Mouse (Mus musculus): Measurements from ENCODE around the gene Atrn. TPM values are rescaled to one million over a fixed set of nuclear protein-coding genes. Genes with fewer than 3 reads are reported as not detected.

The Atrn gene
- total and polyA plus RNA-seq, 3 experiments = 4.0 to 5.8 (median 4.5) TPM

DNA sequence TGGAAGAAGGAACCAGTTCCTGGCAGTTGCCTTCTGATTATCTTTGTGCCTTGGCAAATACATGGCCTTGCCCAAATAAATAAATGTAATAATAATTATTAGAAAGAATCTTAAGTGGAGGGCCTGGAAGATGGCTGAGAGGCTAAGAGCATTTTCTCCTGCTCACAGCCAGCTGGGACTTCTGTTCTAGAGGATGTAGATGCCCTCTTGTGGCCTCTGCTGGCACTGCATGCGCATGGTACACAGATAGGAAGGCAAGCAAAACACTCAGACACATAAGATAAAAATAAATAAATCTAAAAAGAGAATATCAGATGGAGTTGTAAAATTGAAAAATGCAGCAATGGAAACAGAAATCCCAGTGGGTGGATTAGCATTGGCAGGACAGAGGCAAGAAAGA is 44.3 kb downstream of the Atrn start:
- no peak overlapping the region for H3K4me2 ChIP-seq (ENCODE audit: insufficient read depth, low read depth, poor library complexity, severe bottlenecking)
- in situ Hi-C loops (cut with MboI; ENCODE audit: low pct_ligation_motif_present, low pct_unique_long_range_greater_than_20kb, low sequenced_read_pairs) (no loop called here), dilution Hi-C loops (cut with MboI; ENCODE audit: extremely low pct_ligation_motif_present, extremely low pct_unique_long_range_greater_than_20kb, low sequenced_read_pairs) (no loop called here)
- no peaks in the 10 kb centered on the region for H3K27me3 ChIP-seq (replicated peaks)
- peaks cover 0 to 5% of the 10 kb centered on the region in 2 experiments; a peak in 1 of 4 replicates for H3K4me1 ChIP-seq (ENCODE audit: control insufficient read depth in 1 of 2, insufficient read depth in 2 of 2)
- H3K79me2 ChIP-seq (replicated peaks; ENCODE audit: control insufficient read depth, extremely low read depth, insufficient read depth, poor library complexity, severe bottlenecking) = no peaks in the 10 kb centered on the region
- H3K27ac ChIP-seq (ENCODE audit: insufficient read depth, low read depth) = no peak overlapping the region
- H3K4me3 ChIP-seq (replicated peaks in 1 of 3; ENCODE audit: low read depth in 2 of 3, low read length in 2 of 3, poor library complexity in 1 of 3) = no peak overlapping the region
- H3K36me3 ChIP-seq (replicated peaks in 1 of 2; ENCODE audit: control insufficient read depth in 1 of 2, insufficient read depth in 1 of 2, low read length in 1 of 2) = peaks cover 0 to 25% of the 10 kb centered on the region in 2 experiments
- H3K9ac ChIP-seq (ENCODE audit: insufficient read depth, low read depth) = no peak overlapping the region
- no peaks in the 10 kb centered on the region for H3K9me3 ChIP-seq (replicated peaks; ENCODE audit: low read length)
- peak; percentile 75 for DNase-seq (ENCODE audit: extremely low read depth)
- TF ChIP-seq GABPA (IDR thresholded peaks at IDR 0.05; ENCODE audit: insufficient replicate concordance, low read depth, low read length) (no peak), MAX (IDR thresholded peaks at IDR 0.05; ENCODE audit: low read length) (peak; percentile 32; the same call in 1 of the 2 replicates), CHD2 (IDR thresholded peaks at IDR 0.05; ENCODE audit: low read length) (no peak), MEF2A (IDR thresholded peaks at IDR 0.05; ENCODE audit: borderline replicate concordance, low read depth, low read length) (no peak), ZKSCAN1 (IDR thresholded peaks at IDR 0.05; ENCODE audit: borderline replicate concordance, low read depth, low read length) (no peak), MAZ (IDR thresholded peaks at IDR 0.05; ENCODE audit: low read depth, low read length) (no peak), E2F4 (IDR thresholded peaks at IDR 0.05; ENCODE audit: insufficient replicate concordance, low read depth, low read length) (no peak), RAD21 (IDR thresholded peaks at IDR 0.05; ENCODE audit: low read depth, low read length) (peak; percentile 80), ZNF384 (IDR thresholded peaks at IDR 0.05; ENCODE audit: low read depth, low read length) (no peak), IRF4 (IDR thresholded peaks at IDR 0.05; ENCODE audit: low read depth, low read length) (peak; percentile 33; the same call in 1 of the 2 replicates), ELF1 (IDR thresholded peaks at IDR 0.05; ENCODE audit: low read depth, low read length) (no peak), JUN (IDR thresholded peaks at IDR 0.05; ENCODE audit: insufficient read depth, low read depth, low read length) (no peak), HCFC1 (IDR thresholded peaks at IDR 0.05; ENCODE audit: low read depth, low read length) (no peak), CTCF (conservative IDR thresholded peaks at IDR 0.05 in 1 of 2, IDR thresholded peaks at IDR 0.05 in 1 of 2; ENCODE audit: low read depth in 2 of 2, low read length in 2 of 2) (peak; percentile 87 to 92), USF1 (IDR thresholded peaks at IDR 0.05; ENCODE audit: low read depth, low read length) (no peak), NELFE (IDR thresholded peaks at IDR 0.05; ENCODE audit: low read depth, low read length) (no peak), TBP (conservative IDR thresholded peaks at IDR 0.05; ENCODE audit: low read depth, low read length) (no peak), MXI1 (IDR thresholded peaks at IDR 0.05; ENCODE audit: low read depth, low read length) (no peak), USF2 (conservative IDR thresholded peaks at IDR 0.05; ENCODE audit: low read depth, low read length) (no peak), EP300 (IDR thresholded peaks at IDR 0.05; ENCODE audit: low read length) (no peak), PAX5 (IDR thresholded peaks at IDR 0.05; ENCODE audit: low read length) (no peak), TCF12 (IDR thresholded peaks at IDR 0.05; ENCODE audit: low read depth, low read length) (no peak), KAT2A (IDR thresholded peaks at IDR 0.05; ENCODE audit: insufficient replicate concordance, low read length) (no peak), POLR2AphosphoS2 (IDR thresholded peaks at IDR 0.05; ENCODE audit: low read depth, low read length) (no peak), ETS1 (conservative IDR thresholded peaks at IDR 0.05; ENCODE audit: low read depth, low read length) (no peak), MAFK (IDR thresholded peaks at IDR 0.05; ENCODE audit: insufficient replicate concordance, low read length) (no peak), ZC3H11A (IDR thresholded peaks at IDR 0.05; ENCODE audit: low read depth, low read length) (peak; percentile 23; the same call in 1 of the 2 replicates), NRF1 (IDR thresholded peaks at IDR 0.05; ENCODE audit: low read depth, low read length) (peak; percentile 27; the same call in 1 of the 2 replicates), SIN3A (IDR thresholded peaks at IDR 0.05; ENCODE audit: low read length) (no peak), UBTF (IDR thresholded peaks at IDR 0.05; ENCODE audit: low read depth, low read length) (no peak), RCOR1 (conservative IDR thresholded peaks at IDR 0.05; ENCODE audit: low read depth, low read length) (no peak), SMC3 (IDR thresholded peaks at IDR 0.05; ENCODE audit: low read depth, low read length) (peak; percentile 85), ZMIZ1 (IDR thresholded peaks at IDR 0.05; ENCODE audit: low read depth, low read length) (no peak), BHLHE40 (IDR thresholded peaks at IDR 0.05; ENCODE audit: low read depth, low read length) (no peak), POLR2A (IDR thresholded peaks at IDR 0.05; ENCODE audit: low read depth, low read length) (no peak), CHD1 (IDR thresholded peaks at IDR 0.05; ENCODE audit: low read depth, low read length) (no peak), MYC (IDR thresholded peaks at IDR 0.05; ENCODE audit: low read depth, low read length) (0 out of 2 replicates have a peak, but pooled peaks have one; percentile 19)

Data from CH12.LX (cell line).